18 mouse cellular contexts compared by ENCODE assay signal in genomic region chr2:35612297-35612696, GRCm38 (mm10). TPM values are rescaled to one million over a fixed set of nuclear protein-coding genes. Genes with fewer than 3 reads are reported as not detected.
A peak's percentile ranks its signal among the peaks of the same experiment; 100 is the strongest.
DNase-seq lines count a peak whose midpoint lies in the region; ATAC-seq and TF ChIP-seq lines count a peak whose summit lies in the region.
"Had no signal": no experiment of that assay in that cellular context is flagged by ENCODE, and none has a peak within 500 bp of the region (broad histone marks: within the 10 kb centered on the region; RNA-seq: fewer than 3 reads in every experiment).

No protein-coding gene starts in this region.

- no peak overlapping the region for H3K27ac ChIP-seq in heart, embryonic 13.5 days (replicated peaks)
- H3K27ac ChIP-seq in midbrain, embryonic 10.5 days (replicated peaks), result peak overlapping the region; percentile 49
- H3K27ac ChIP-seq in midbrain, postnatal 0 days (ENCODE audit: low read depth, low read length), result no peak overlapping the region
- H3K27ac ChIP-seq: hindbrain, embryonic 12.5 days; macrophage; midbrain, embryonic 12.5 days had no signal

- H3K36me3 ChIP-seq in heart, embryonic 13.5 days, result no peaks in the 10 kb centered on the region
- no peaks in the 10 kb centered on the region for H3K36me3 ChIP-seq in midbrain, embryonic 10.5 days
- no peaks in the 10 kb centered on the region for H3K36me3 ChIP-seq in midbrain, postnatal 0 days (ENCODE audit: insufficient read depth, low read length)
- H3K36me3 ChIP-seq: hindbrain, embryonic 12.5 days; midbrain, embryonic 12.5 days had no signal

- intact Hi-C loops in gastrocnemius, postnatal 36 days (cut with DNase I), result no loop called here
- intact Hi-C loops in heart, postnatal 14 days (cut with DNase I), result no loop called here

- 0 out of 2 replicates have a peak overlapping the region, but pooled peaks have one; percentile 9 for H3K9ac ChIP-seq in heart, embryonic 13.5 days
- H3K9ac ChIP-seq in midbrain, postnatal 0 days (replicated peaks; ENCODE audit: low read length, poor library complexity, severe bottlenecking), result no peak overlapping the region
- H3K9ac ChIP-seq: hindbrain, embryonic 12.5 days; liver, postnatal 0 days; midbrain, embryonic 12.5 days had no signal

- no peaks in the 10 kb centered on the region for H3K27me3 ChIP-seq in heart, embryonic 13.5 days (replicated peaks)
- peaks cover 14% of the 10 kb centered on the region; the same call in 1 of the 2 replicates for H3K27me3 ChIP-seq in midbrain, embryonic 10.5 days (ENCODE audit: low read depth, poor library complexity, severe bottlenecking)
- no peaks in the 10 kb centered on the region for H3K27me3 ChIP-seq in midbrain, postnatal 0 days (ENCODE audit: insufficient read depth, low read length)

- ATAC-seq in heart, embryonic 13.5 days (ENCODE audit: extremely low read depth, insufficient number of reproducible peaks, low FRiP score, low TSS enrichment), result no peak
- ATAC-seq in midbrain, postnatal 0 days (ENCODE audit: low FRiP score), result no peak
- ATAC-seq: forebrain, embryonic 14.5 days; liver, postnatal 0 days had no signal

- no peak for TF ChIP-seq CTCF in midbrain, postnatal 0 days (IDR thresholded peaks at IDR 0.05)

- H3K9me3 ChIP-seq in heart, embryonic 13.5 days, result no peaks in the 10 kb centered on the region
- H3K9me3 ChIP-seq in midbrain, embryonic 10.5 days (replicated peaks), result no peaks in the 10 kb centered on the region
- H3K9me3 ChIP-seq in midbrain, postnatal 0 days (ENCODE audit: low read length), result no peaks in the 10 kb centered on the region
- H3K9me3 ChIP-seq: hindbrain, embryonic 12.5 days; midbrain, embryonic 12.5 days had no signal

- WGBS in heart, embryonic 13.5 days, result 74% methylated on average over 7 of the region's 7 CpGs
- 89% methylated on average over 7 of the region's 7 CpGs for WGBS in midbrain, embryonic 10.5 days
- WGBS in midbrain, postnatal 0 days, result 90% methylated on average over 7 of the region's 7 CpGs

- H3K4me2 ChIP-seq in heart, embryonic 13.5 days, result no peak overlapping the region
- H3K4me2 ChIP-seq in midbrain, postnatal 0 days (ENCODE audit: low read depth, low read length, poor library complexity, severe bottlenecking), result no peak overlapping the region
- H3K4me2 ChIP-seq: hindbrain, embryonic 12.5 days; midbrain, embryonic 12.5 days had no signal

- H3K4me3 ChIP-seq in heart, embryonic 13.5 days, result no peak overlapping the region
- H3K4me3 ChIP-seq in midbrain, embryonic 10.5 days, result no peak overlapping the region
- H3K4me3 ChIP-seq in midbrain, postnatal 0 days (ENCODE audit: low read depth, low read length), result no peak overlapping the region
- H3K4me3 ChIP-seq: hindbrain, embryonic 12.5 days; midbrain, embryonic 12.5 days had no signal

- H3K4me1 ChIP-seq in heart, embryonic 13.5 days, result peaks cover 99% of the 10 kb centered on the region
- H3K4me1 ChIP-seq in midbrain, embryonic 10.5 days, result peaks cover 92% of the 10 kb centered on the region
- H3K4me1 ChIP-seq in midbrain, postnatal 0 days (ENCODE audit: insufficient read depth, low read length), result peaks cover 22% of the 10 kb centered on the region

- peak; percentile 66 for DNase-seq in gastrocnemius, adult 18-20 months (ENCODE audit: low spot score)
- DNase-seq in gastrocnemius, postnatal 36 days, result no peak
- no peak for DNase-seq in heart, postnatal 14 days
- no peak for DNase-seq in midbrain, embryonic 10.5 days (ENCODE audit: low spot score)
- DNase-seq in midbrain, postnatal 0 days (ENCODE audit: low spot score), result no peak
- DNase-seq in embryo, embryonic 10 days (ENCODE audit: low spot score), result no peak
- DNase-seq in right cerebral cortex, adult 2 months (ENCODE audit: low spot score in 2 of 2), result no peak
- DNase-seq: adrenal gland, postnatal 25 days; kidney, adult 9 months; kidney, postnatal 36 days; liver; liver, postnatal 0 days; thymus, adult 18-20 months had no signal

RNA-seq across cellular contexts. Expression of gene Dab2ip, which starts 54.2 kb away (rescaled TPM):
- 10 to 100 TPM; 41.7 to 46.3 TPM for total RNA-seq in gastrocnemius, adult 18-20 months (2021)
- total RNA-seq in gastrocnemius, postnatal 36 days (2021), result 10 to 100 TPM; 37.6 to 46.5 TPM
- 40.0 and 48.9 TPM in 2 replicates for polyA plus RNA-seq in heart, embryonic 13.5 days (2015; fragmentation: Nextera tagmentation; extraction: Ambion mirVana)
- 10 to 100 TPM; 51.1 to 55.8 TPM for total RNA-seq in heart, postnatal 14 days (2021)
- 19.7 and 24.7 TPM in 2 replicates for polyA plus RNA-seq in midbrain, embryonic 10.5 days (2016; fragmentation: Nextera tagmentation; extraction: Ambion mirVana)
- 161 and 175 TPM in 2 replicates for total RNA-seq in midbrain, postnatal 0 days (2014; rRNA removed)
- 71.5 and 73.3 TPM in 2 replicates for polyA plus RNA-seq in midbrain, postnatal 0 days (2015; fragmentation: Nextera tagmentation; extraction: Ambion mirVana)
